Mouse (Mus musculus) c-Kit-positive CD71-positive TER-119-positive erythroid progenitor cells, embryonic 14.5 days (primary cell): Measurements from ENCODE around the gene Zfp617.
A peak's percentile ranks its signal among the peaks of the same experiment; 100 is the strongest.
"Not testable (repeated sequence)": the region's sequence is repeated elsewhere in the genome, so short reads cannot be mapped to it uniquely, and the experiment has no call there.

Experiments used
- DNase-seq: peaks from one replicate; pipeline ENCODE4 v3.0.0-alpha.2; 2013; ENCODE audit warnings: low spot score

Gene Zfp617

GRCm38 (mm10) chr8:71952489-71952888 lies 44.1 kb downstream of the Zfp617 start:
- no peak for DNase-seq

DNA sequence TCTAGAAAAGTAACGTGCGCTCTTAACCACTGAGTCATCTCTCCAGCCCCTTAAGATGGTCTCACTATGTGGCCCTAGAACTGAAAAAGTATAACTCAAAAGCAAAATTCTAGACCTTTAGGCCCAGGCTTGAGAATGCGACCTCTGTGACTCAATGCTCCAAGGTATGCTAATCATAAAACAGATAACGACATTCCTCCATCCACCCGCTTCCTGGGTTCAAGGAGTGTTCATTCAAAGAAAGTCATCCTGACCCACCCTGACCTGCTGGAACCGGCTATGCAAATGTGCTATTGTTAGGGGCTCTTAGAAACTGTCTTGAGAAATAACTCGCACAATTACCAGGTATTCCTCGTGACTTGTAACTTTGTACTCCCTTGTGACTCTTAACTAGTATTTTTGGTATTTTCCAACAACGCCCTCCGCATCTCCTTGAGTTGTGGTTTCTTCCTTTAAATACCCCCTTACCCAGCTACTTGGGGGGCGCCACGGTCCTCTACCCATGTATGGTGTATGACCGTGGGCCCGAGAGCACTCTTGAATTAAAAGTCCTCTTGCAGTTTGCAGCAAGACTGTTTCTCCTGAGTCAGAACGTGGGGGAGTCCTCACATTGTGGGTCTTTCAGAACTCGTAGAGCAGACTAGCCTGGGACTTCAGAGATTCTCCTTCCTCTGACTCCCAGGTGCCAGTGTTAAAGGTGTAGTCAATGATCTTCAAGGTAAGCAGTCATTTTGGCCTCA lies 44.7 kb downstream of the Zfp617 start:
- not testable (repeated sequence) for DNase-seq

DNA sequence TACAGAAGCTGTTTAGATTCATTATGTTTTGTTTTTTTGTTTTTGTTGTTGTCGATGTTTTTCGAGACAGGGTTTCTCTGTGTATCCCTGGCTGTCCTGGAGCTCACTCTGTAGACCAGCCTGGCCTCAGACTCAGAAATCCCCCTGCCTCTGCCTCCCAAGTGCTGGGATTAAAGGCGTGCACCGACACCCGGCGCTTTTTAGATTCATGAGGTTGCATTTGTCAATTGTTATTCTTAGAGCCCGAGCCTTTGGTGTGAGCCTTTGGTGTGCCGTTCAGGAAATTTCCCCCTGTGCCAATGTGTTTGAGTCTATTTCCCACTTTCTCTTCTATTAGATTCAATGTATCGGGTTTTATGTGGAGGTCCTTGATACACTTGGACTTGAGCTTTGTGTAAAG lies 46.2 kb downstream of the Zfp617 start:
- no peak for DNase-seq

- DNase-seq: no peak
These were observed 52.0 kb downstream of the Zfp617 start for GRCm38 (mm10) chr8:71960483-71960882.

DNA sequence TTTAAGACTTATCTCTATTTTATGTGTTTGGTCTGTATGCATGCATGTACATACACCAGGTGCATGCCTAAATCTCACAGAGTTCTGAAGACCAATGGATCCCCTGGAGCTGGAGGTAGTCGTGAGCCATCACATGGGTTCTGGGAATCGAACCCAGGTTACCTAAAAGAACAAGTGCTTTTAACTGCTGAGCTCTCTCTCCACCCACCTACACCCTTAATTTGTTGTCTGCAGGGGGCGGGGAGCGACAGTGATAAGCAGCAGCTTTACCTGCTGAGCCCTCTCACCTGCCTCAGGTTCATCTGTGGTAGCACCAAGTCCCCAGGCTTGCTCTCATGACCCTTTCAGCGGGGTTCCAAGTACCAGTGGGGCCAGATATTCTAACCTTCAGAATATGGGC lies 53.4 kb downstream of the Zfp617 start:
- DNase-seq: no peak

- DNase-seq: no peak
These were observed 55.6 kb downstream of the Zfp617 start for GRCm38 (mm10) chr8:71964051-71964450.

DNA sequence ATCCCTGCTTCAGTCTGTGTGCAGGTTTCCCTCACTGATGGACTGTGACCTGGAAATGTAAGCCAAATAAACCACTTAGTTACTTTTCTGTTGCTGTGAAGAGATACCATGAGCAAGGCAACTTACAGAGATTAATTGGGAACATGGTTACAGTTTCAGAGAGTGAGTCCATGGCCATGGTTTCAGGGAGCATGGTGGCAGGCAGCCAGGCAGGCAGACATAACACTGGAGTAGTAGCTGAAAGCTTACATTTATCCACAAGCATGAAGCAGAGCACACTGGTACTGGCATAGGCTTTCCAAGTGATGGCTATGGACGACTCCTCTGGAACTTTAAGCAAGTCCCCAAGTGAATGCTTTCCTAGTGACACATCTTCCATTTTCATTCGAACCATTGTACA lies 56.7 kb downstream of the Zfp617 start:
- no peak for DNase-seq

GRCm38 (mm10) chr8:71966411-71966810 lies 58.0 kb downstream of the Zfp617 start:
- DNase-seq: no peak

GRCm38 (mm10) chr8:71967261-71967660 lies 58.8 kb downstream of the Zfp617 start:
- DNase-seq: no peak

DNA sequence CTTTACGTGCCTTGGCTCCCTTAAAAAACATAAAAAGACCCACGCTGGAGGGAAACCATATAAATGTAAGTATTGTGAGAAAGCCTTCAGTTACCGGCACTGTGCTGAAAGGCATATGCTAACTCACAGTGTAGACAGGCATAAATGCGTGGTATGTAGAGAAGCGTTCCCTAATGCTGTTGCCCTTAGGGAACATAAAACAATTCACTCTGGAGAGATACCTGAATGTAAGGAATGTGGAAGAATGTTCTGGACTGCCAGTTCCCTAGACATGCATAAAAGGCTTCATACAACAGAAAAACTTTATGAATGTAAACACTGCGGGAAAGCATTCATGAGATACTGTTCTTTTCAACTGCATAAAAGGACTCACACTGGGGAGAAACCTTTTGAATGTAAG lies 59.7 kb downstream of the Zfp617 start:
- no peak for DNase-seq

DNA sequence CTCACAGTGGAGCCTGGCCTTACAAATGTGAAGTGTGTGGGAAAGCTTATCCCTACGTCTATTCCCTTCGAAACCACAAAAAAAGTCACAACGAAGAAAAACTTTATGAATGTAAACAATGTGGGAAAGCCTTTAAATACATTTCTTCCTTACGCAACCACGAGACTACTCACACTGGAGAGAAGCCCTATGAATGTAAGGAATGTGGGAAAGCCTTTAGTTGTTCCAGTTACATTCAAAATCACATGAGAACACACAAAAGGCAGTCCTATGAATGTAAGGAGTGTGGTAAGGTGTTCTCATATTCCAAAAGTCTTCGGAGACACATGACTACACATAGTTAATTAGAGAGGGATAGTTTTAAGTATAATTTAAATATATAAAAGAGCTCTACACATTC lies 60.2 kb downstream of the Zfp617 start:
- DNase-seq: no peak

DNA sequence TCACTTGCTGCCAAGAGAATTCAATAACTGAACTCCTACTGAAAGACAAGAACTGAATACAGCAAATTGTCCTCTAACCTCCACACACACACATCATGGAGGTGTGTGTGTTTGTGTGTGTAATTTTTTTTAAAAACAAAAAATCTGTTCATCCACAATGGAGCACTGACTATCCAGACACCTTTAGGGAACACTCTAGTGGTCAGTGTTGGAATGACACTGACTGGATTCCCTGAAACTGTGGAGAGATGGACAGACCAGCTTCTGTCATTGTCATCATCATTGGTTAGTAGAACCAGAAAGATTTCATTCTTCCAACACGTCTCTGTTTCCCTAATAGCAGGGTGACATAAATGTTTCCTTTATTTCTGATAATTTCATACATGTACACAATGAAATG lies 63.5 kb downstream of the Zfp617 start:
- peak; percentile 16 for DNase-seq

DNA sequence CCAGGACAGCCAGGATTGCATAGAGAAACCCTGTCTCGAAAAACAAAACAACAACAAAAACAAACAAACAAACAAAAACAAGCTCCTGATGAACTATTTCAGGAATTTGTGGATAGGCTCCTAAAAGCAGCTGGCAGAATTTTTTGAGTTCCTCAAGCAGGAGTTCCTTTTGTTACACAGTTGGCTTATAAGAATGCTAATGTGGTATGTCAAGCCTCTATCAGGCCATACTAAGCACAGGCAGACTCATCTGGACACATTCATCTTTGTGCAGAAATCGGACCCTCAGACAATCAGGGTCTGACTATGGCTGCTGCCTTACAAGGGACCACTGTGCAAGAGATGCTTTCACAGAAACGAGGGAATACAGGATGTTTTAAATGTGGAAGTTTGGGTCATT lies 65.8 kb downstream of the Zfp617 start:
- no peak for DNase-seq

DNA sequence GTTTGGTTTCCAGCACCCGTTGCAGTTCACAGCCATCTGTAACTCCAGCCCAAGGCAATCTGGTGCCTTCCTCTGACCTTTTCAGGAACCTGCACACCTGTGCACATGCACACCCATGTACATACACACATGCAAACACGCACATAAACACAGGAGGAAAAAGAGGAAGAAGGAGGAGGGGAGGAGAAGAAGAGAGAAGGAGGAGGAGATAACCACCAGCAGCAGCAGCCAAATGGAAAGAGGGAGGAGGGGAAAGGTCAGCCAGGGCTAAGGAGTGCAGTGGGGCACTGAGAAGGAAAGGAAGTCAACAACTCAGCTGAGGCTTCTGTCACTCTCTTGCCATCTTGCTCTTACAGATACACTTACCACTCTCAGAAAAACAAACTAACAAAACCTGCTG lies 72.6 kb downstream of the Zfp617 start:
- no peak for DNase-seq

- no peak for DNase-seq
These were observed 73.0 kb downstream of the Zfp617 start for GRCm38 (mm10) chr8:71981456-71981855.
